Mouse (Mus musculus): ENCODE measurements around the gene Ciao2a.
A peak's percentile ranks its signal among the peaks of the same experiment; 100 is the strongest.

The Ciao2a gene

DNA sequence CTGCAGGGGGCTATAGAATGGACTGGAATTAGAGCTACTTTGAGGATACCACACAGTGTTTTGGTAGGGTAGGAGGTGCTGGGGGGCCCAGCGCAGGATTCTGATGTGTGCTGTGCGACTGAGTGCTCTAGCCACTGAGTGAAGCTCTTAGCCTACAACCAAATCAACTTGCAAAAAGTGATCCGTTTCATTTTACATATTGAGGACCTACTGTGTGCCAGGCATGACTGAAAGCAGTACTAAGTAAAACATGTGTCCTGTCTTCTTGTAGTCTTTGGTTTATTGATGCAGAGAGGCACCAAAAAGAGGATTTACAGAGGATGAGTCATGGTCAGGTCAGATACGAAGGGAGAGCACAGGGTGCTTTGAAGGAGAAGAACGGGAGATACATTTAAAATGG is 40.8 kb downstream of the Ciao2a start:
- no peak for DNase-seq (ENCODE audit: low spot score)

DNA sequence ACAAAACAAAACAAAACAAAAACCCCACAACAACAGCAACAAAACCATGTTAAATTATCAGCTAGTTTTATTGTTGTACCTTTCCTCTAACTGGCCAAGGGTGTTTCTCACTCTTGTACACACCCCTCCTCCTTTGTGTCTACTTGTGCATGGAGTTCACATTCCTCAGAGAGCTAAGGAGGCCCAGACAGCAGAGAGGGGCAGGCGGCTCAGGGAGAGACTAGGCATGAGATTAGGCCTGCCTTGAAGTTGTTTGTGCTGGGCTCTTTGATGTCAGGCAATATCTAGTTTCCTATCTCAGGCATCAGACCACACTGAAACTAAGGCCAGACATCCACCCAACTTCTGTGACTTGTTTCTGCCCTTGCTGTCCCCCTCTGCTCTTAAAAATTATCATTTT is 41.8 kb downstream of the Ciao2a start:
- DNase-seq (ENCODE audit: low spot score): no peak

DNA sequence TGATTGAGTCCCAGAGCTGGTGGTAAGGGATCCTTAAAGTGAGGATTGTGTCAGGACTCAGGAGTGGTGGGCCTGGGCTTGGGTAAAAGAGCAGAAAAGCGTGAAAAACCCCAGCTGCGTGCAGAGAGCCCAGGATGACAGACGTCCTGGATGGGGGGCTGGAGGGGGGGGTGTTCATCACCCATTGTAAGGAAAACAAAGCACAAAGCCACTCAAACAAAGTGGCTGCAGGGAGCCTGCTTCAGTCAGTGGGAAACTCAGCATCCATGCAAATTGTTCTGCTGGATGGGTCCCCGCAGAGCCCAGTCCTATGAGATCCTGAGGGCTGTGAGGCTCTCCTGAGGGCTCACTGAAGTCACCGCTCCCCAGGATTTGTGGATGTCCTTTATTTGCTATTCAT is 44.1 kb downstream of the Ciao2a start:
- DNase-seq (ENCODE audit: low spot score): peak; percentile 12

DNA sequence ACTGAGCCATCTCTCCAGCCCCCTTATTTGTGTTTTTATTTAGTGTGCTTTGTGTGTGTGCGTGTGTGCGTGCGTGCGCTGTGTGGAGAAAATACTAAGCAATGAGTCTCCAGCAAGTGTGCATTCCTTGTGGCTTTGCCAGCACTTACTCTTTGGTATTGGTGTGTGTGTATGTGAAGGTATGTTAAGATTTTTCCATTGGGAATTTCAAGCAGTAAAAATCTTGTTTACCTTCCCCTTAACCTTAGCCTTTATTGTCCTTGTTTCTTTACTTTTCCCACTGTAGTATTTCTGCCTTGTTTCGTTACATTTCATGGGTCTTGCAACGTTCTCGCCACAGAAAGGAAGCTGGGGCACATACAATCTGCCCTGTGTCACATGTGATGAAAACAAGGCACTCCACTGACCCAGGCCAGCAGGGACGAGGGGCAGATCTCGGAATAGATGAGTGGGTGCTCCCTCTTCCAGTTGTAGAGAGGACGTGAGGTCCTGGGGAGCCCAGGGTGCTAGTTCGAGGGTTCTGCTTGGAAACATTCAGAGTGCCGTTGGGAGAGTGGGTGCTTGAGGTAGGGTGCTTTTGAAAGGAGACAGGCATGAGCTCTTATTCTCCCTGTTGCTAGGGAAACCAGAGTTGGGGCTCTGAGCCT is 45.0 kb downstream of the Ciao2a start:
- DNase-seq (ENCODE audit: low spot score): no peak

DNA sequence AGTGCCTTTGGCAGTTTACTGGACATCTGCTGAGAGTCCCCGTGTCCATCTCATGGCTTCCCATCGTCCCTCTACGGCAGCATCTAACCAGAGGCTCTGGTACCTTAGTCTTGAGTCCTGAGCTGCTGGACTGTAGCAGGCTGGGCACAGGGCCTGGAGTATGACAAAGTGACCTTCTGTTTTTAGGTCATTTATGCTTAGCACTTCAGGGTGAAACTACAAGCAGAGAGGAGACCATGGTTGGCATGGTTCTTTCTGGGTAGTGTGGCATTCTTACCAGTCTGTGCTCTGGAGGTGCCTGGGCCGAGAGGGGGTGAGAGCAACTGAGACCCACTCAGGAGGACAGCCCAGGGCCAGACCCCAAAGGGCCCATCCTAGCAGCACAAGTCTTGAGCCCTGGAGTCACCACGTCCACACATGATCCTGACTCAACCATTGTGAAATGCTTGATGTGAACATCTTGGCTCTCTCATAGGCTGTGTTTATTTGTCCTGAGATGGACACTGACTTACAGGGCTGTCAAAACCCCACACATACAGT is 47.0 kb downstream of the Ciao2a start:
- no peak for DNase-seq (ENCODE audit: low spot score)

DNA sequence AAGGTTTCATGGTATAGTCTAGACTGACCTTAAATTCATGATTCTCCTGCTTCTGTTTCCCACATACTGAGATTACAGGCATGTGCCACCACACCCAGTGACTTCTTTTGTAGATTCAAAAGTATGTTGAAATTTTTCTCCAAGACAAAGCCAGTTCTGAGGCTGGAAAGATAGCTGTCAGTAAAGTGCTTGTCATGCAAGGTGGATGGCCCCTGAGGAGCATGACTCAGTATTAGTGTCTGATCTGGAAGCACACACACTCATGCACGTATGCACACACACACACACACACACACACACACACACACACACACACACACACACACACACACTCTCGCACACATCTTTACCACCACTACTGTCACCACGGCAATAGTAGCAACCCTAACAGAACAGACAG is 48.6 kb downstream of the Ciao2a start:
- DNase-seq (ENCODE audit: low spot score): no peak

DNA sequence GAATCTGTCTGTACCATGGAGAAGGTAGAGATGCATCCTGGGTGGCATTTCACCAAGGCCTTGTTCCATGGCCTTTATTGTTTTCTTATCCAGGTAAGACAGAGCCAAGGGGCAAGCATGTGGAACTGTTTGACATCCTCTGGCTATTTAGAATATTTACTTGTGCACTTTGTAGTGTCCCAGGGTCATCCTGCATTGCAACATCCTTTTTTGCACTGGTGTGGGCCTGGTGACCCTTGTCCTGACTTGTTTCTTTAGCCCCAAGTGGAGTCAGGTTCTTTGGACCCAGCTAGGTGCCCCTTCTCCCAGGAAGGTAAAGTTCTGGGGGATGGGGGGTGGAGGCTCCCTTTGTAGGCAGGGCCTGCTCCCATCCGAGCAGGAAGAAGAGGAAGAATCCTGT is 51.6 kb downstream of the Ciao2a start:
- no peak for DNase-seq (ENCODE audit: low spot score)

DNA sequence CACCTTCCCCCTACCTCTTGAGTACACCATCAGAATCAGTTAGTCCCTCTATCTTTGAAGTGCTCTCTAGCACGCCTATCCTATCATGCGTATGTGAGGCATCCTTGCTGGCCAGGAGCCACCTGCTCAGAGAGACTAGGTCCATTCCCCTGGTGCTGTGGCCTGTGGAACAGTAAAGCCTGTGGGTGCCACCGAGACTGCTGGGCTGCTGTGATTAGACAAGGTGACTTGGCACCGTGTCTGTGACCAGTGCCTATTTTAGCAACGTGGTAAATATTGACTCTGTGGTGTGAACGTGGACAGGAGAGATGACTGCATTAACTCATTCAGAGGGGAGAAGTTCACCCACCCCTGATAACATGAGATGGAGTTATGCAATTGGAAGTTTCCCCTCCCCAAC is 53.4 kb downstream of the Ciao2a start:
- no peak for DNase-seq (ENCODE audit: low spot score)

DNA sequence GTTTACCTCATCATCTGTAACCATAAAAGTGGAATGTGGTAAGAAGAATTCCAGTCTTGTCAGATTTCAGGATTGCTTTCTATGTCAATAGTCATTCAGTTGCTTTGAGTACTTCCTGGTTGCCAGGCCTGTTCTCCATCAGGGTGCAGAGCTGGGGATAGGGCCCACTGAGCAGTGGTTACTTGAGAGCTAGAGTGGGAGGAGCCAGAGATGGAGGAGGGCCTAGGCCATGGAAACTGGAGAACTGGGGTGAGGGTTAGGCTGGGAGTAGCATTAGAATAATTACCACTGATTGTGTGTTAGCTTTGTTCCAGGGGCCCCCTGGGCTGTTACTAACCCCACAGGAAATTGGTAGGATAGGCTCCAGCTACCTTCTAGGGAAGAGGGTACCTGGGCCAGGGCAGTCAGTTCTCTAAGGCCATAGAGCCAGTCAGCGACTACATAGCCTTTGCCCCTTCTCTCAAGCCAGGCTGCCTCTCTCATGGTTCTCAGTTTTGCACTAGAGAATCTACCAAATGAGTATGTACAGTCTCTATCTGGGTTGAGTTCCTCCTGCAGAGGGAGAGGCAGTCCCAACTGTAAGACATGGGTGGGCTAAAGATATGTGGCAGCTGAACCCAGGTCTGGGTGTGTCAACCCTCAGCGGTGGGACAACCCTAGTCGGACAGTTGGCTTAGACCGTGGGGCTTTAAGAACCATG is 54.9 kb downstream of the Ciao2a start:
- DNase-seq (ENCODE audit: low spot score): no peak

DNA sequence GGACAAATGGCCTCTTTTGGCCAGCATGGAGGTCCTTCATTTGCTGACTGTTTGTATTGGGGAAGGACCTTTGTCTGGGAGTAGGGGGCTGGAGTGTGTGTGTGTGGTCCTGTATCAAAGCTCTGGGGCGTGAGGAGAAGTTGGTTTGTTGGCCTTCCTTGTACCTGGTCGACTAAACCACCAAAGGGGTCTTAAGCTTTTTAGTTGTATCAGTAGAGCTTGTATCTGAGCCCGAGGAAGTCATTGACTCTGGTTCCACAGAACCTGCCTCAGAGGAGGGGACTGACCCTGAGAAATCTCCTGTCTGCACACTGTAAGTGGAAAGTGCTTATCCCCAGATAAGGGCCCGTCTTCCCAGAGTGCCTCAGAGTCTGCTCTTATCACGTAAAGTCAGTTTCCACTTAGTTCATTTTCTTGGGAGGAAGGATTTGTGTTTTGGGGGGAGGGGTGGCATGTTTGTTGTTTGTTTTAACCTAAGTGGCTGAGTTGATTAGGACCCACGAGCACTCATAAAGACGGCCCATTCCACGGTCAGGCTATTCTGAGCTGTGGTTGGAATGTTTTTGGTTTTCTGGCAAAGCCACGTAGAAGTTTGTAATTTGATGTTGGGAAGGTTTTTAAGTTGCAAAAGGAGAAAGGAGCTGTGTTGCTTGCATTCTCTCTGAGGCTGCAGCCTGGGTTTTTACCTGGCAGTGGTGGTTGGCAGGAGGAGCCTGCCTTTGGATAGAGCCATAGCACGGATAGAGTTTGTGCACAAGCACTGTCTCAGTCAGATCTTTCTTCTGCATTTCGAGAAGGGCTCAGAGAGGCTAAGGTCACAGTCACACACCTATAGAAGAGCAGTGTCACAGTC is 55.6 kb downstream of the Ciao2a start:
- DNase-seq (ENCODE audit: low spot score): no peak

DNA sequence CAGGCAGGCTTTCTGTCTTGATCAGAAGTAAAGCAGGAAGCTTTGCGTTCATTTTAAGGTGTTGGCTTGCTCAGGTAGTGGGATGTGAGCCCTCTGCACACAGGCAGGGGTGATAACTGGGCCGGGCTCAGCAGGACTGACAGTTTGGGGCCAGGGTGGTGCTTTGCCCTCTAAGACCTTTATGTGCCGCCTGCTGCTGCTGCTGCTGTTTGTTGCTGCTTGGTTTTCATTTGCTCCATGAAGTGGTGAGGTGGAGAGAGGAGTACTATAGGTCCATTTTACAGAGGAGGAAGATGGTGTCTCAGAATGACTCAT is 56.2 kb downstream of the Ciao2a start:
- no peak for DNase-seq (ENCODE audit: low spot score)

DNA sequence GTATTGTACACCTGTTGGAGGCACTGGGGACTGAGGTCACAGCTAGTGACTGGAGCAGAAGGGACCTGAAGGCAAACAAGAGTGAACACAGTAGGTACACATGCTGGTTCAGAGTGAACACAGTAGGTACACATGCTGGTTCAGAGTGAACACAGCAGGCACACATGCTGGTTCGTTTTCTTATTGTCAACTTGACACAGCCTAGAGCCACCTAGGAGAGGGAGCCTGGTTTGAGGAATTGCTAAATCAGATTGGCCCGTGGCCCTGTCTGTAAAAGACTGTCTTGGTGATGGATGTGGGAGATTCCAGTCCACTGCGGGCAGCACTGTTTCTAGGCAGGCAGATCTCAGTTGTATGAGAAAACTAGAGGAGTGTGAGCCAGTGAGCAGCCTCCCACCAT is 56.6 kb downstream of the Ciao2a start:
- no peak for DNase-seq (ENCODE audit: low spot score)

DNA sequence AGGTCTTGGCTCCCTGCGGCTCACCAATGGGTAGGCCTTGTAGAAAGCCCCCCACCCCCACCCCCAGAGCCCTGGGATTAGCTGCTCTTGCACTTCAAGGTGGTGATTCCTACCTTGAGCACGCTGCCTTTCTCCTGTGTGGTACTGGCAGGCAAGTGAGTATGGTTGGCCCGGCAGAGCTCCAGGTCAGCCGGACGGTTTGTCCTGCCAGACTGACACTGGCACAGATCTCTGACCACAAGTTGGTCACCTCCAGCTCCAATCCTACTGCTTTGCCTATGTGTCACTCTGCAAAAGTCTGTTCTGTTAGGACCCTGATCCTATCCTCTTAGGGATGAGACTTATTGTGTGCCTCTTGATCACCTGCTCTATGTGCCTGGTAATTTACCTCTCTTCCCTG is 58.2 kb downstream of the Ciao2a start:
- no peak for DNase-seq (ENCODE audit: low spot score)

DNA sequence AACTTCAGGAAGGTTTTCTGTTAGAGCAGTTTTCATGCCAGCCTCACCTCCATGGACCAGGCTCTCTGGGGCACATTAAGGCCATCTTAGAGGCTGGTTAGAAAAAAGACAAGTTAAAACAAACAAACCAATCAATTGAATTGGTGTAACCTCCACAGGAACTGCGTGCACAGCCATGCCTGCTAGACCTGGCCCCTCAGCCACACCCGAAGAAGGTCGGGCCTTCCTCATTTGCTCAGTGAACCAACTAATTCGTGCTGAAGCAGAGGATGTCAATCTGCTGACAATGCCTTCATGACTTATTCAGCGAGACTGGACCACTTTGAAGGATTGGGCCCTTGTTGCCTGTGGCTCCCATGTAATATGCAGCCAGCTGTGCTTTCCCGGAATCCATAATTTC is 60.0 kb downstream of the Ciao2a start:
- no peak for DNase-seq (ENCODE audit: low spot score)

Measured in layer of hippocampus, adult 11-12 months (tissue).